ENCODE assay signal across 8 mouse cellular contexts in the genomic region with DNA sequence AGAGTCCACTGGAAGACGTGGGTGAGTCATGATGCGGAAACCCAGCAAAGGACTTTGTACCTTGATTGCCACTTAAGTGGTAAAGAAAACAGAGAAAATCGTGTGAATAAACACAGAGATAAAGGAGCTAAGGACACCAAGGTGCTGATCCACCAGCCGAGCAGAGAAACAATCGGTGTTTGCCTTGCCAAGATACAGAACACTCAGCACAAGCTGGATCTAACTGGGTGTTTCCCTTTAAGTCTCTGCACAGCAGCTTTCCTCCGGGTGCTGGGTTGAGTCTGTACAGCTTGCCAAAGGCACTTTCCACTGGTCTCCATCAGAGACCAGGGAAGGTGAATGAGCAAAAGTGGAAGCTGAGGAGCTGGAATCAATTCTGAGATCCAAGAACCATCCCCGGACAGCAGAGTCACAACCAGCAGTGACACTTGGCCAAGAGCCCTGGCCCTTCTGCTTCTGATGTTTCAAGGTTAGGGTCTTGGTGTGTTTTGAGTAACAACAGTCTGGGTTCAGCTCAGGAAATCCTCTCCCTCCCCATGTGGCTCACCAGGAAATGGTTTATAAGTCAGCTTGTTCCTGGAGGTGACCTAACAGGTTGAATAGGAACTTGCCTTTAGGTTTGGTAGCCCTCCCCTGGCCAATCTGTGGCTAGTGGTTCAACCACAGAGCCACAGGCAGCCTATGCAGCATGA.
DNase-seq lines count a peak whose midpoint lies in the region; ATAC-seq lines count a peak whose summit lies in the region.
"Had no signal": no experiment of that assay in that cellular context is flagged by ENCODE, and none has a peak within 500 bp of the region (broad histone marks: within the 10 kb centered on the region; RNA-seq: fewer than 3 reads in every experiment).

No protein-coding gene starts in this region.

- no peak overlapping the region for H3K27ac ChIP-seq in forebrain, embryonic 15.5 days (replicated peaks)
- H3K27ac ChIP-seq: midbrain, embryonic 10.5 days had no signal

- ATAC-seq in forebrain, embryonic 15.5 days (replicated peaks), result no peak

- H3K36me3 ChIP-seq in forebrain, embryonic 15.5 days, result no peaks in the 10 kb centered on the region
- H3K36me3 ChIP-seq: midbrain, embryonic 10.5 days had no signal

- peak; percentile 77 to 82 for DNase-seq in adrenal gland, adult (ENCODE audit: inconsistent age in 2 of 2, low spot score in 1 of 2)
- peak; percentile 72 to 76 for DNase-seq in adrenal gland, postnatal 36 days
- peak; percentile 43 to 46 for DNase-seq in heart, postnatal 10 days
- peak; percentile 84 for DNase-seq in large intestine, adult 2 months (ENCODE audit: low read depth, low spot score)
- DNase-seq in thymus, adult 18-20 months, result no peak
- DNase-seq in spleen, postnatal 36 days (ENCODE audit: low spot score in 2 of 2), result no peak

- H3K9ac ChIP-seq in forebrain, embryonic 15.5 days (replicated peaks), result no peak overlapping the region

- intact Hi-C loops in heart, postnatal 10 days (cut with DNase I), result loop anchor here (5.0 kb wide), 2 partner anchors 104 to 199 kb away; no protein-coding TSS in a partner anchor

- 7% methylated on average over 7 of the region's 7 CpGs for WGBS in large intestine, adult 2 months
- 85% methylated on average over 7 of the region's 7 CpGs for WGBS in forebrain, embryonic 15.5 days

- no peaks in the 10 kb centered on the region for H3K27me3 ChIP-seq in forebrain, embryonic 15.5 days

- peaks cover 19% of the 10 kb centered on the region for H3K4me1 ChIP-seq in forebrain, embryonic 15.5 days

- H3K4me2 ChIP-seq in forebrain, embryonic 15.5 days (replicated peaks), result no peak overlapping the region

- no peak overlapping the region for H3K4me3 ChIP-seq in forebrain, embryonic 15.5 days
- H3K4me3 ChIP-seq: midbrain, embryonic 10.5 days had no signal

- no peaks in the 10 kb centered on the region for H3K9me3 ChIP-seq in forebrain, embryonic 15.5 days
- H3K9me3 ChIP-seq: midbrain, embryonic 10.5 days had no signal

Comparison
In these comparisons a context has a peak if more than half of its experiments do, and no peak if none do; other contexts are left out.
1. DNase-seq: peak in adrenal gland, adult (2 of 2), adrenal gland, postnatal 36 days (2 of 2), heart, postnatal 10 days (2 of 2) and large intestine, adult 2 months (single experiment); none in thymus, adult 18-20 months (0 of 2) and spleen, postnatal 36 days (0 of 2).